Mouse (Mus musculus) midbrain, embryonic 14.5 days (tissue): ENCODE results near the gene Slc25a1. TPM values are rescaled to one million over a fixed set of nuclear protein-coding genes. Genes with fewer than 3 reads are reported as not detected.

Experiments
- ATAC-seq: fragments of 200-750 bp; cut with Nextera tagmentation; 2 replicates; pipeline ENCODE4 v1.8.0; 2017; ENCODE audit warnings: moderate number of reproducible peaks, moderate library complexity; ENCODE audit not compliant: low FRiP score, low TSS enrichment
- DNase-seq: peaks from one replicate; pipeline ENCODE4 v3.0.0-alpha.2; 2015
- H3K27ac ChIP-seq: fragments of 300-500 bp; sonication (generic); replicated peaks from 2 replicates; pipeline ENCODE4 v1.5.1; 2014; ENCODE audit warnings: mild to moderate bottlenecking, low read depth, low read length, moderate library complexity
- H3K27me3 ChIP-seq: fragments of 300-500 bp; sonication (generic); 2 replicates; pipeline ENCODE4 v1.6.1; 2014; ENCODE audit warnings: low read length, control low read depth, mixed read lengths; ENCODE audit not compliant: control insufficient read depth, insufficient read depth
- H3K36me3 ChIP-seq: fragments of 300-500 bp; sonication (generic); 2 replicates; pipeline ENCODE4 v1.6.1; 2014; ENCODE audit warnings: low read length, control low read depth; ENCODE audit not compliant: control insufficient read depth, insufficient read depth
- H3K4me1 ChIP-seq: fragments of 300-500 bp; sonication (generic); 2 replicates; pipeline ENCODE4 v1.6.1; 2014; ENCODE audit warnings: mild to moderate bottlenecking, antibody characterized with exemption, low read length, control low read depth; ENCODE audit not compliant: control insufficient read depth, insufficient read depth
- H3K4me2 ChIP-seq: fragments of 300-500 bp; sonication (generic); 2 replicates; pipeline ENCODE4 v1.6.1; 2014; ENCODE audit warnings: mild to moderate bottlenecking, low read length, moderate library complexity
- H3K4me3 ChIP-seq: fragments of 300-500 bp; sonication (generic); replicated peaks from 2 replicates; pipeline ENCODE4 v1.5.1; 2014; ENCODE audit warnings: low read depth, low read length
- H3K9ac ChIP-seq: fragments of 300-500 bp; sonication (generic); replicated peaks from 2 replicates; pipeline ENCODE4 v1.6.1; 2014; ENCODE audit warnings: mild to moderate bottlenecking, low read length, moderate library complexity
- H3K9me3 ChIP-seq: fragments of 300-500 bp; sonication (generic); 2 replicates; pipeline ENCODE4 v1.6.1; 2016; ENCODE audit warnings: low read length, control low read depth, mixed read lengths; ENCODE audit not compliant: control insufficient read depth
- WGBS: fragments of 180-500 bp; shearing (Covaris S2); extraction: QIAGEN DNeasy Blood & Tissue Kit; methylation state at CpG from one replicate; pipeline ENCODE4 v1.1.7; 2014; 5-methylcytosine and 5-hydroxymethylcytosine counted together
- polyA plus RNA-seq: library from polyadenylated mRNA; unstranded; fragments of >200 nt; fragmentation: Nextera tagmentation; extraction: Ambion mirVana; gene quantifications from 2 replicates; pipeline ENCODE4 v1.2.1, GENCODE M21; 2014

The Slc25a1 gene
- polyA plus RNA-seq, 1 experiment from 2014 or later = 145 TPM

GRCm38 (mm10) chr16:17914307-17915249 lies 13.4 kb downstream of the Slc25a1 start, which contains the start of gene Gsc2:
Gsc2 (minus strand) TSS chr16:17915059.
- ATAC-seq = no peak
- H3K27me3 ChIP-seq = peaks cover 63% of the 10 kb centered on the region
- peak within 1 kb of the TSS; percentile 33 for H3K4me3 ChIP-seq

GRCm38 (mm10) chr16:17911052-17911595 lies 16.9 kb downstream of the Slc25a1 start, which contains the start of gene Ess2:
Ess2 (minus strand) TSS chr16:17911348.
- DNase-seq (peak; percentile 98), ATAC-seq (peak; percentile 92)
- Histone ChIP-seq H3K4me2 (peak within 1 kb of the TSS; percentile 94), H3K27ac (peak within 1 kb of the TSS; percentile 78), H3K4me3 (peak within 1 kb of the TSS; percentile 73), H3K36me3 (peaks cover 33% of the 10 kb centered on the region), H3K9me3 (no peaks in the 10 kb centered on the region), H3K9ac (peak within 1 kb of the TSS; percentile 75), H3K4me1 (peaks cover 9% of the 10 kb centered on the region), H3K27me3 (peaks cover 44% of the 10 kb centered on the region)
- WGBS = under 1% methylated on average over 35 of the region's 35 CpGs

More at GRCm38 (mm10) chr16:17914307-17915249, 13.4 kb downstream of the Slc25a1 start, which contains the start of gene Gsc2:
- under 1% methylated on average over 106 of the region's 106 CpGs for WGBS
- peak; percentile 61 for DNase-seq
- no peaks in the 10 kb centered on the region for H3K9me3 ChIP-seq
- no peaks in the 10 kb centered on the region for H3K36me3 ChIP-seq
- H3K27ac ChIP-seq = no peak within 1 kb of the TSS
- peaks cover 9% of the 10 kb centered on the region for H3K4me1 ChIP-seq
- peak within 1 kb of the TSS; percentile 53 for H3K4me2 ChIP-seq
- H3K9ac ChIP-seq = peak within 1 kb of the TSS; percentile 36; the same call in 1 of the 2 replicates

DNA sequence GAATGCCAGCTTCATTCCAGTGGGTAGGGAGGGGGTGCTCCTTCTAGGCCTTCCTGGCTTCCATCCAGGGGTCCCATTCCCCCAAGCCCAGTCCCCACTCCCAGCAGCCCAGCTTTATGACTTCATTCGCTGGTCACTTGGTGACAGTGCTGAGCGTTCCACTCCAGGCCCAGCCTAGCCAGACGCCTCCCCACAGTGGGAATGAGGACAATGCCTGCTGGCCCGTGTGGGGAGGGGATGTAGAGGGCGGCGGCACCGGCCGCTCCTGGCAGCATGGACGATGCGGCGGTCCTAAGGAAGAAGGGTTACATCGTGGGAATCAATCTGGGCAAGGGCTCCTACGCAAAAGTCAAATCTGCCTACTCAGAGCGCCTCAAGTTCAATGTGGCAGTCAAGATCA lies 29.6 kb downstream of the Slc25a1 start, which contains the start of the genes Dgcr2 and Tssk2:
Dgcr2 (minus strand) TSS at position 101 of the 400 bp plus-strand sequence.
Tssk2 (plus strand) TSS at position 176 of the 400 bp plus-strand sequence.
- no peak within 1 kb of the TSS for H3K4me3 ChIP-seq

GRCm38 (mm10) chr16:17896091-17896490 lies 31.9 kb downstream of the Slc25a1 start:
- DNase-seq (no peak), ATAC-seq (no peak)
- Histone ChIP-seq H3K36me3 (peaks cover 28% of the 10 kb centered on the region), H3K9me3 (no peaks in the 10 kb centered on the region), H3K9ac (no peak overlapping the region), H3K27ac (no peak overlapping the region), H3K27me3 (no peaks in the 10 kb centered on the region), H3K4me3 (no peak overlapping the region), H3K4me1 (peaks cover 5% of the 10 kb centered on the region; the same call in 1 of the 2 replicates), H3K4me2 (no peak overlapping the region)

More for the DNA sequence above, 29.6 kb downstream of the Slc25a1 start, which contains the start of the genes Dgcr2 and Tssk2:
- Histone ChIP-seq H3K4me2 (no peak within 1 kb of the TSS), H3K4me1 (no peaks in the 10 kb centered on the region), H3K36me3 (peaks cover 51% of the 10 kb centered on the region), H3K27ac (no peak within 1 kb of the TSS), H3K9ac (no peak within 1 kb of the TSS), H3K27me3 (no peaks in the 10 kb centered on the region), H3K9me3 (no peaks in the 10 kb centered on the region)
- ATAC-seq (no peak), DNase-seq (no peak)
- 91% methylated on average over 14 of the region's 14 CpGs for WGBS

DNA sequence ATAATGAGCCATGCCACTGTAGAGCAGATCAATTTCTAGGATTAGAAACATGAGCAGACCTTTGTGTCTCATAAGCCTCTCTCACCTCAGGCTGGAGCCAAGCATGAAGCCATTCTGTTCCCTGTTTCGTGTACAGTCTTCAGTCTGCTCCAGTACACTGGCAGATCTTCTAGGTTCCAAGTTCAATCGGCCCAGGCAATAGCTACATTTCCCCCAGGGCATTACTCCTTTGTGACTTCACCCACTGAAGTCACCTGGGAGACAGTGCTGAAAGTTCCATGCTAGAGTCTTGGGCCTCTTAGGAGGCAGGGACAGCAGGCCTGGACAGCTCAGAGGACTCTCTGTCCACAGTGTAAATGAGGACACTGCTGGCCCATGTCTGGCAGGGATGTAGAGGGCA lies 34.1 kb downstream of the Slc25a1 start, which contains the start of gene Tssk1:
Tssk1 (plus strand) TSS at position 301 of the 400 bp plus-strand sequence.
- Histone ChIP-seq H3K4me1 (peaks cover 17% of the 10 kb centered on the region), H3K36me3 (peaks cover 8% of the 10 kb centered on the region), H3K9ac (no peak within 1 kb of the TSS), H3K27ac (no peak within 1 kb of the TSS), H3K4me3 (no peak within 1 kb of the TSS), H3K4me2 (no peak within 1 kb of the TSS), H3K9me3 (no peaks in the 10 kb centered on the region), H3K27me3 (no peaks in the 10 kb centered on the region)
- 82% methylated on average over 2 of the region's 2 CpGs for WGBS
- DNase-seq = no peak
- no peak for ATAC-seq

DNA sequence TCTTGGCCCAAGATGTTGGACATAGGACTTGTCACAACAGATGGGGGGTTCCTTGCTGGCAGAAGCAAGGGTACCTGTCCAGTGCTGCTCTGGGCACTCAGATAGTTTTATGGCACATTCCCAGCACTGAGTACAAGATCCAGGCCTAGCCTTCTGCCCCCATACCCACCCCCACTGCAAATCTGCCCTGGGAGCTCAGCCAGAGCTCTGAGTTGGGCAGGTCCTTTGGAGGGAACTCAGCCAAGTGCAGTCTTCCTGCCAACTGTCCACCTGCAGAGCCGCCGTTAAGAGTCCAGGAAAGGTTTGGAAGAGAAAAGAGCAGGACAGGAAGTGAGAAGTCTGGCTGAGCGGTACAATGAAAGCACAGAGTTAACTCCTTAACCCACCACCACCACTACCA lies 35.4 kb downstream of the Slc25a1 start:
- Histone ChIP-seq H3K27me3 (no peaks in the 10 kb centered on the region), H3K4me3 (no peak overlapping the region), H3K9ac (no peak overlapping the region), H3K9me3 (no peaks in the 10 kb centered on the region), H3K27ac (no peak overlapping the region), H3K4me2 (no peak overlapping the region), H3K4me1 (peaks cover 17% of the 10 kb centered on the region), H3K36me3 (no peaks in the 10 kb centered on the region)
- no peak for ATAC-seq
- DNase-seq = no peak
- WGBS = 83% methylated on average over 3 of the region's 3 CpGs

- peak within 1 kb of the TSS; percentile 99 for H3K9ac ChIP-seq
- under 1% methylated on average over 38 of the region's 38 CpGs for WGBS
Measured at GRCm38 (mm10) chr16:17891567-17891959, 36.5 kb downstream of the Slc25a1 start, which contains the start of gene Gm20518. Gm20518 (minus strand) TSS chr16:17891671.

DNA sequence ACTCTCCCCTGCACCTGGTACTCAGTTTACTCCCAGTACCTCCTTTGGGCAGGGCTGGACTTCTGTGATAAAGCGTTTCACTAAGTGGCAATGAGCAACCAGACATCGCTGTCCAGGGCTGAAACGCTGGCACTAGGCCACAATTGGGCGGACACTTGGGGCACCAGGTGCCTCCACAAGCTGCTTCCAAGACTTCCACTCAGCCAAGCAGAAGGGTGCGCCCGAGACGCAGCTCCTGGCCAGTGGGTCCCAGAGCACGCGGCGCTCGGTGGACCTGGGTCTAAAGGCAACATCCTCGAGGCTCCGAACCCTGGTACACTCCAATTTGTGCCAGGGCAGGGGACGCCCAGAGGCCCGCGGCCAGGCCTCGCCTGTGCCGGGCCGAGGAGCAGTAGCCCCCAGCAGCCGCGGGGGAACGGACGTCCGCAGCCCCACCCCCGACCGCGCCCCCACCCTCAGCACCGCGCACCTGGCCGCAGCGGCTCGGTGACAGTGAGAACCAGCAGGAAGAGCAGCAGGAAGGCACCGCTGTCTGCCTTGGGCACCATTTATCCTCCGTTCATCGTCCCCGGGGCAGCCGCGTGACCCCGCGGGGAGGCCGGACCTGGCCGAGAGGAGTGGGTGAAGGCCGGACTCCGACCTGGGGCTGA lies 37.0 kb downstream of the Slc25a1 start:
- DNase-seq = peak; percentile 67

More at GRCm38 (mm10) chr16:17891567-17891959, 36.5 kb downstream of the Slc25a1 start, which contains the start of gene Gm20518:
- H3K4me3 ChIP-seq = peak within 1 kb of the TSS; percentile 92
- ATAC-seq (peak; percentile 98), DNase-seq (peak; percentile 100)
- no peaks in the 10 kb centered on the region for H3K9me3 ChIP-seq
- H3K4me2 ChIP-seq = peak within 1 kb of the TSS; percentile 93
- peaks cover 17% of the 10 kb centered on the region for H3K4me1 ChIP-seq
- no peaks in the 10 kb centered on the region for H3K36me3 ChIP-seq
- peak within 1 kb of the TSS; percentile 97 for H3K27ac ChIP-seq
- no peaks in the 10 kb centered on the region for H3K27me3 ChIP-seq

More for the DNA sequence above, 37.0 kb downstream of the Slc25a1 start:
- WGBS = under 1% methylated on average over 43 of the region's 44 CpGs
- Histone ChIP-seq H3K9me3 (no peaks in the 10 kb centered on the region), H3K27me3 (no peaks in the 10 kb centered on the region), H3K36me3 (no peaks in the 10 kb centered on the region), H3K9ac (peak overlapping the region; percentile 99), H3K4me2 (peak overlapping the region; percentile 93), H3K27ac (peak overlapping the region; percentile 97), H3K4me3 (peak overlapping the region; percentile 92), H3K4me1 (peaks cover 17% of the 10 kb centered on the region)
- peak; percentile 63 for ATAC-seq
